Mouse (Mus musculus): ENCODE data around the gene Il22ra2.

The Il22ra2 gene

DNA sequence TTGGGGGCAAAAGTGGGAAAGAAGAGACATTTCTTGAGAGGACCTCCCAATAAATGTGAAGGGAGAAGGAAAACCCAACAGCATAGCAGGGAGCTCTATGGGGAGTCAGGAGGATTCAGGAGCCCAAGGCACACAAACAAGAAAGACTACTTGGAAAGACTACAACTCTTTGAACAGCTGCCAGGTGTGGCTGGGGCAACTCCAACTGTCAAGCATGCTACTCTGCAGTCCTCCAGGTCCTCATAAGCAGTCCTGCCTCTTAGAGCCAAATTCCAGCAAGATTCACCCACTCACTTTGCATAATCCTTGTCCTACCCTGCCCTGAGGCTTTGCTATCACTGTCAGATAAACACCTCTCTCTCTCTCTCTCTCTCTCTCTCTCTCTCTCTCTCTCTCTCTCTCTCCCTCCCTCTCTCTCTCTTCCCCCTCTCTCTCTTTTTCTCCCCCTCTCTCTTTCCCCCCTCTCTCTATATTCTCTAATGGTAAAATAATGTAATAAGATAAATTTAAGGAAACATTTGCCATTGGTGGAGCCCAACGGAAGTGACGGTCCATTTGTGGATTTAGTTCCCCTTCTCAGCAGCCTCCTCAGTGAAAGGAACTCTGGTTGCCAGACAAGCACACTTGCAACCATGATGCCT, at the start of gene Il22ra2:
Il22ra2 (plus strand) TSS at position 591 of the 641 bp plus-strand sequence.
- no peak for DNase-seq

DNA sequence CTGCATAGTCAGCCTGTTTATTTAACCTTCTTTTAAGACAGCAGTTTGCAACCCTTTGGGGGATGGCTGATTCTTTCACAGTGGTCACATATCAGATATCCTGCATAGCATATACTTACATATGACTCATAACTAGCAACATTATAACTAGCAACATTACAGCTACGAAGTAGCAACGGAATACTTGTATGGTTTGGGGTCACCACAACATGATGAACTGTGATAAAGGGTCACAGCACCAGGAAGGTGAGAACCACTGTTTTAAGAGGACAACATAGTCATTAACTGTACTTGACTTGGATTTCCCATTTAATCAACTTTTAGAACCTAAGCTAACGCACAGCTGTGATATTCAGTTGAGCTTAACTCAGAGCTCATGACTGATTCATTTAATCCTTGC, 44.2 kb upstream of the Il22ra2 start:
- DNase-seq: no peak

DNA sequence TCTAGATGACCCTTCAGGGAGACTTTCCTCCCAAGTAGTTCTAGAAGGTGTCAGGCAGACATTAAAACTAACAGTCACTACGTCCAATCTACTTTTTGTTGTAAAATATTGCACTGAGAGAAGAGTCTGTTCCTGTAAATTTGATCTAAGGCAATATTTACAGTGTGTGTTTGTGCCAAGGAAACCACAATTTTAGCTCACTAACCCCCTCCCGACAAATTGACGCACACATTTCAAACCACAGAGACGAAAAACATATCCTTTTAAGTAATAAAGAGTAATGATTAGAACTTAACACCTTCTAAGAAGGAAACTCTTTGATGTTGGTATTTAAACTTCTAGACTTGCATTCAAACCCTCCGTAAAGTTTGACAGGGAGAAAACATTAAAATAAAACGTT, 43.8 kb upstream of the Il22ra2 start:
- no peak for DNase-seq

DNA sequence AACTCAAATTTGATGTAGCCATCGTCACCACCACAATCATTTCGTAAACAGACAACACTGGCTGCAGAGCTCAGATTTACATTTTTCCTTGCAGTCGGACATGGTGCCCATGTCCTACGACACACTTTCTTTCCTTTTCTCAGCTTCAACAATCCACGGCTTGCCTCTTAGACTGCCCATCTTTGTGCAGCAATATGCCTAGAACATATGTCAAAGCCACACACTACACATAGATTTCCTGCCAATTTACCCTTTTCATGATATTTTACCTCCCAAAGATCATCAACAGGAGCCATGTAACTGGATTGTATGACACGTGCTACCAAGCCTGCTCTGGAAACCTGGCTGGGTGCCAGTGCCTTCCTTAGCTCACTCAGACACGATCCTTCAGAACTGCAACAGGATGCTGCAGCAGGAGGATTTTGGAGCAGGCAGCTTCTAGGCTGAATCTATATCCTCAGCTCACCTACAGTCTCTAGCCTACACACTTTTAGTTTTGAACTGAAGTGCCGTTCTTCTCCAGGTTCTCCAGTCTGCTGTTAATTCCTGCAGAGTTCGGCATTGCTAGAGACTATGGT, 43.3 kb upstream of the Il22ra2 start:
- peak; percentile 47 for DNase-seq

DNA sequence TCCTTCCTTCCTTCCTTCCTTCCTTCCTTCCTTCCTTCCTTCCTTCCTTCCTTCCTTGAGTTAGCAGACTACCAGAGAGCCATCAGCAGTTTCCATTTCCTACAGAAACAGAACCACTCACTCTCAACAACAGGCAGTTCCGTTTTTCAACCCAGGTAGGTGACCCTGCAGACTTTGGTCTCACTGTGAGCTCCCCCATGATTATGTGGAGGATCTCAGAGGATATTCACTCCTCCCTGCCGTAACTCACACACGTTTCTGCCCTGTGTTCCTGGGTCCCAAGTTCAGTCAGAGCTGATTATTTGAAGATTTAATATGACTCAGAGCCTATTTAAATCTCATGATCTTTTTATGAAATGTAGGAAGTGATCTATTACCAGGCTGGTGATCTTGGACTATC, 41.1 kb upstream of the Il22ra2 start:
- DNase-seq: no peak

DNA sequence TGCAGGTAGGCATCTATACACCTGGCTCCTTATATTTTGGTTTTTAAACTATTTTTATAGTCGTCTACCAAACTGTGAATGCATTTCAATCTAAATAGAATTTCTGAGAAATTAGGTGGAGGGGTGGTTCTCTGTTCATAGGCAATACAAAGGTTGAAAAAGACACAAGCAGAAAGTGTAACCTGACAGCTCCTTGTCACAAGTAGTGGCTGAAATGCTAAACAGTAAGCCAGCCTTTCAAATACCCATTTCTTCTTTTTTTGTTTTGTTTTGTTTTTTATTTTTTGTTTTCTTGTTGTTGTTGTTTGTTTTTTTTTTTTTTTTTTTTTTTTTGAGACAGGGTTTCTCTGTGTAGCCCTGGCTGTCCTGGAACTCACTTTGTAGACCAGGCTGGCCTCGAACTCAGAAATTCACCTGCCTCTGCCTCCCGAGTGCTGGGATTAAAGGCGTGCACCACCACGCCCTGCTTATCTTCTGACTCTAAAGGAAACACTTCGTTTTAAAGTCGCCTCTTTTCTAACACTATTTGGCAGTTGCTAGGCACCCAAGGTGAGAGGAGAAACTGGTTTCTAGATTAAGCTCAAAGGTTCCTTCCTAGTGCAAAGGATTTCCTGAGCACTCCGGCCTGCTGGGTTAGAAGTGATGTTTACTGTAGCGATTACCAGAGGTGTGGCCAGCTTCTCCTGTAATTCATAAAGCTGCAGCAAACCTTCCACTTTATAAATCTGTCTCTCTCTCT, 39.8 kb upstream of the Il22ra2 start:
- peak; percentile 17 for DNase-seq

DNA sequence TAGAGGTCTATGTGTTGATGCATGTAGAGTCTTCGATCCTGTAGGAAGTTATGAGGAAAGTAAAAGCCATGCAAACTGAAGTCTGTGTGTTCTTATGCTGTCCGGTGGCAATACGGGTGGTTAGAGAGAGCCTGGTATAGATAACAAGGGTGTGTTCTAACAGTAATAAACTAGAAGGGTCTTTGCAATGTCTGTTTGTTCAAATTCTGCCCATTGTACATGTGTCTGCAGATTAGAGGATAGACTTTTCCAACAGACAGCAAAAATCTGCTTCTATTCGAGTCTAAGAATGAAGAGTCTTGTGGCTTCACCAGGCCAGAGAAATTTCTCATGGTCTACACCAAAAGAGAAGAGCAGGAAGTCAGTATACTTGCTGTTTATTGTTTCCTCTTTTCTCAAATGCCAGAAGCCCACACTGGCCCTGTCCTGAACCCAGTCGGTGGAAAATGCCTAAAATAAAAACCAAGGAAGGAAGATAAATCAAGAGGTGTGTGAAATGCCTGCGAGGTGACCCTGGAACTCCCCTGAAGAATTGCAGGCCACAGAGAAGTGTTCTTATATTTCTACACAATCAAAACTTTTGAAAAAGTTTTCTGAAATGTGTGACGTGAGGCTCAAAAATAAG, 38.9 kb upstream of the Il22ra2 start:
- no peak for DNase-seq

DNA sequence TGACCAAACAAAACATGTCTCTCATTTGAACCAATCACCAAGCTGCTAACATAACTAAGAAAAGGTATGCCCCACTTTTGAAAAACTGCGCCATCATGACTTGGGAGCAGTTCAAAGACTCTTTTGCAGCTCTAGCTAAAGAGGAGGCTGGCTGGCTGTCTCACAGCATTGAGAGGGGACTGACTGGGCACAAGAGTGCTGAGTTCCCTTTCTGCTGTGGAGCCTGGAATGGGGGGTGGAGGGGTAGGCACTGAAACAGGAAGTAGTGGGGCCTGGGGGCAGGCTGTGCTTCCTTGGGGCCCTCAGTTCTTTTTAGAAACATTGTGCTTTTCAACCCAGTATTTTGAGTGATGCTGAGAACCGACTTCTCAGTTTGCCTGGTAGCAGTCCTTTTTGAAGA, 37.7 kb upstream of the Il22ra2 start:
- no peak for DNase-seq

DNA sequence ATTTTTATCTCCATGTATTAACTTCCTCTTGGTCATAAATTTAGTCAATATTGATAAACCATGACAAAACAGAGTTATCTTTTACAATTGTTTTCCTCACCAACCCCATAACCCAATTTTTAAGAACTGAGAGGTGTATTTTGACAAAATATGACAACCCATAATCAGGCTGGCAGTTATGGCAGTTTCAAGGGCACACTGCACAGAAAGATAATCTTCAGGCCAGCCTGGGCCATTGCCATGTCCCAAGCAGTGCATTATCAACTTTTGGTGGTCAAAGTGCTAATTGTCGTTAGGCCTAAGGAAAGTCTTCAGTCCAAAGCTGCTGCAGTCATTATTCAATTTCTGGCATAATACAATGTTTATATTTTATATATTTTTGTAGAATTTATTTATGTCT, 37.0 kb upstream of the Il22ra2 start:
- no peak for DNase-seq

DNA sequence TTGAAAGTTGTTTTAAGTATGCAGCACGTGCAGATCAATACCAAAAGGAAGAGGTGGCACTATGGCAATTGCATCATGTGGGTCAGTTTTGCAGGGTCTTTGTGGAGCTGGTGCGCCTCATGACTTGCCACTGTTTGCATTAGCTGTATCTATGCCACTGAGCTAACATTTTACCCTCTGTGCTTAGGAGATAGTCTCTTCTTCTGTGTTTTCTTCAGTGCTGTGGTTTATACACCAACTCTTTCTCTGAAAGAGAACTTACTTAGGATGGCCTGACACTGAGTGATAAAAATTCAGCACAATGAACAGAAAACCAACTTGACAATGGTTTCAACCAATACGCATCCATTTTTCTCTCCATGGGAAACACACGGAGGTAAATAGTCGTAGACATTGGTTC, 35.9 kb upstream of the Il22ra2 start:
- DNase-seq: no peak

DNA sequence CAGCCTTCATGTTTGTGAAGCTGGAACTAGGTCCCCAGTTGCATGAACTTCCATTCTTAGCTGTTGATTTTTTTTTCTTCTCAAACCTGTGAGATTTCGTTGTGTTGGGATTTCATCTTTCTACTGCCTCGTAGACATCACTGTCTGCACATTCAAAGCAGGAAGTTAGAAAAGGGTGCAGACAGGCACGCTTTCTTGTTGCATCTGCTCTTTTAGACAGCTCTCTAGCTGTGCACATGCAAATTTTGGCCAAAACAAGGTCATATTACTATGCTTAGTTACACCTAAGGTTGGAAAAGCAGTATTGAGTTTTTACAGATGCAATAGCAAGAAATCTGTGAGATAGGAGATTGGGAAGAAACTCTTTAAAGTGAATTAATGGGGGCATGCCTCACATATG, 34.5 kb upstream of the Il22ra2 start:
- no peak for DNase-seq

DNA sequence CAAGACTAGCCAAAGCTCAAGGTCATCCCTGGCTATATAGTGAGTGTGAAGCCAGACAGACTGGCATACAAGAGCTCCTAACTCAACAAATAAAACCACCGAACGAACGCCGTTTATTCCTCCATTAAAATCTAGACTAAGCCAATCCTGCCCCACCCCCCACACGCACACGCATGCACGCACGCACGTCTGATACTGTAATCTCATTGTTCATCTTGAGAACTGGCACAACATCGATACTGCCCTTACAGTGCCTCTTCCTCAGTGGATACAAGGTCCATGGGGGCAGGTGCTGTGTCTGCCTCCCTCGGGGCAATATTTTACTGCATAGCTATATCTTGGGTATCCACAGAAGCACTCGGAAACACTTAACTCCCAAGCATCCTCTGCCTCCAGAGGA, 32.2 kb upstream of the Il22ra2 start:
- no peak for DNase-seq

DNA sequence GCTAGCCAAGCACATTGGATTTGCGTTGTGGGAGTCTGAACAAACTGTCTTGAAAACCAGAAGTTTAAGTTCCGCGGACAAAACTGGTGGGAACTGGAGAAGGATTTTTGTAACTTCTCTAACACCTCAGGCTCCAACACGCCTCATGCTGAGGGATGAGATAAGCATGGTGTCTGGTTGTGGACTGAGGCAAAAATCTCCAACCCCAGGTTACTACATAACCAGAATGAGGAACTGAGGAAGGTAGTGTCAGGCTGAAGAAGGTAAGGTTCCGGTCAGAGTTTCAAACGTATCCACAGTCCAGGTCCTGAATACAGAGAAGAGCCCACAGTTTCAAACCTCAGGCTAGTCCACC, 30.5 kb upstream of the Il22ra2 start:
- DNase-seq: no peak

DNA sequence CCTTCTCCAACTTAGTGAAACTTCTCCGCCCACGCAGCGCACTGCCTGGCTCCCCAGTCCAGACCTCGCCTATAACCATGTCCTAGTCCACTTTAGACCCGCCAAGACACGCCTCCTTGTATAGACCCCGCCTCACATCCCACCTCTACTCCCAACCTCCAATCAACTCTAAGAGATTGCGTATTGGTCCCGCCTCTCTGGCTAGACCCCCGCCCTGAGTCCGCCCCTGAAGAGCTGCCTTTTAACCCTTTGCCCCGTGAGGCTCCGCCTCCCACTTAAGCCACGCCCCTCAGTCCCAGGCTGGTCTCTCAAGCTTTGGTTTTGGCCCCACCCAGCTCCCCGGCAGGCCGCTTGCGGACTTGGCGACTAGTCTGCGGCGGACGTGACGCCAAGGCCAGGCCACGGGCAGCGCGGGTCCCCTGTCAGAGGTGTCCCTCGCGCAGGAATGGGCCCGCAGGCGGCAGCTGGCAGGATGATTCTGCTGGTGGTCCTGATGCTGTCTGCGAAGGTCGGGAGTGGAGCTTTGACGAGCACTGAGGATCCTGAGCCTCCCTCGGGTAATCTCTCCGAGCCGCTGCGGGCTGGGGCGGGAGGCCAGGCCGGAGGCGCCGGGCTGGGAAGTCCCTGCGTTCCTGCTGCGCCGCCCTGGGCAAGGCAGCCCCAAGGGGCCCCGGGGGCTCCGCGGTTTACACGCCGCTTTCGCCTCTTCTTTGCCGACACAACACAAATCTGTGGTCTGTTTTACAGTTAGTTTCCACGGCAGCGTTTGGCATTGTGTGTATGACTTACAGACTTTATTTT, 30.0 kb upstream of the Il22ra2 start, which contains the start of gene Ifngr1:
Ifngr1 (plus strand) TSS at position 309 of the 801 bp plus-strand sequence.
- DNase-seq: peak; percentile 100

DNA sequence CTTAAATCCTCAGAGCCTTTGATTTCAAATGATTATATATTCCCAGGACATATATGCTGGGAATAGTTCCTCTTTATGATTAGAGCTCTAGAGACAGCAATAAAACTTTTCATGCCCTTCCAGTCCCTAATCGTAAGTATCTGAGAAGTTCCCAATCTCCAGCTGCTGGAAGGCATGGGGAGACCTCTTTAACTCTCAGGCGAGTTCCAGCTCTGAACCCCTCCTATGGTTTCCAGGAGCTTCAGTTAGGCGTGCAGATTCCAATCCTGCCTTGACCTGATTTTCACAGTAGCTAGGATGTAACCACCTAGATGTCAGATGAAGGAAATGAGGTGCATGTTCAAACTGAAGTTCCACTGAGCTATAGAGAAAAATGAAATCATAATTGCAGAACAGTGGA, 29.2 kb upstream of the Il22ra2 start:
- no peak for DNase-seq

DNA sequence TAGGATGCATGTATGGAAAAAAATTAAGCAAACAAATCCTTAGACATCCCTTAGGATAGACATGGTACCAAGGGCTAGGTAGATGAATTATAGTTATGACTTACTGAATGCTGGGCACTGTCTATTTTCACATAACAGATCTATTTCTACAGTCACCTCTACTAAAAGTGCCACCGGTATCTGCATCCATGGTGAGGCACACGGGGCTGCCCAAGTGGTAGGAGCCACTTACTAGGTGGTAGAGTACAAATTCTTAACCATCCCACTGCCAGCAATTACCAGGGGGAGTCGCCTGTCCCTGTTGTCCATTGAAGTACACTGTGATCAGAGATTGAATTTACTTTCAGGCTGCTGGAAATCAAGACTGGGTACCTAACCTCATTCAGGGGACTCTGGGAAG, 28.5 kb upstream of the Il22ra2 start:
- no peak for DNase-seq

DNA sequence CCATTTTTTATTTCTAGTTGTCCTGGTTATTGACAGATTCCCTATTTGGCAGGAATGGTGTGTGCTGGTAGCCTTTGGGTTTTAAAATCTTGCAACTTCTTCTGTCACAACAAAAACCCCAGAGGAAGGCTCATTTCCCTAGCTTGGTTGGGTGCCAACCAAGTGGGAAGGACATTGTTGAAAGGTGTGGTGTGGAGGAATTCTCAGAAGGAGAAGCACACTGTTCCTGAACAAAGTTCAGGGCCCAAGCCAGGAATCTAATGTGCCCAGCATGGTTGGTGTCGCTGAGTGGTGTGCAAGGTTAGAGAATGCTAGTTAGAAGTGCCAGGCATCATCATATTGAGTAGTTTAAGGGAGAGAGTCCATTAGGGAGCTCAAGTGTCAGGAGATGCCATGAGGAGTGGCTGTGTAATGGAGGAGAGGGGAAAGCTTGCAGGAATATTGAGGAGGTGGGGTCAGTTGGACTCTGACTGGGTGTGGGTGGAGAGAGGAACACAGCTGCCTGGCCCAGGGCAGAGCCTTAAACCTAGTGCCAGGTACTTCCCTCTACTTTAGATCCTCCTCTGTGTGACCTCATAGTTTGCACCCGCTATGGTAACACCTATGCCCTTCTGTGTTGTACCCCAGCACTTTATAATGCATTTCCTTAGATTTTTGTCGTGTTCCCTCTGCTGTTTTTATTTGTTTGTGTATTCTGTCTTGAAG, 27.4 kb upstream of the Il22ra2 start:
- peak; percentile 42 for DNase-seq

DNA sequence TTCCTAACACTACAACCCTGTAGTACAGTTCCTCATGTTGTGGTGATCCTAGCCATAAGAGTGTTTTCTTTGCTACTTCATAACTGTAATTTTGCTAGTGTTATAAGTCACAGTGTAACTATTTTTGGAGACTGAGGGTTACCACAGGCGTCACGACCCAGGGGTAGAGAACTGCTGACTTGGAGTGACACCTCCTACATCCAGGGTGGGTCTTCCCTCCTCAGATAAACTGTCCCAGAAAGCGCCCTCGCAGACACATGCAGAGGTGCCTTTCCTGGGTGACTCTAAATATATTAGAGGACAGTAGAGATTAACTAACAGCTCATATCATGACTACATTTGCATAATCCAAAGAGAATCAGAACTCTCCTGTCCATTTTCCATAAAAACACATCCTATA, 24.9 kb upstream of the Il22ra2 start:
- DNase-seq: no peak

DNA sequence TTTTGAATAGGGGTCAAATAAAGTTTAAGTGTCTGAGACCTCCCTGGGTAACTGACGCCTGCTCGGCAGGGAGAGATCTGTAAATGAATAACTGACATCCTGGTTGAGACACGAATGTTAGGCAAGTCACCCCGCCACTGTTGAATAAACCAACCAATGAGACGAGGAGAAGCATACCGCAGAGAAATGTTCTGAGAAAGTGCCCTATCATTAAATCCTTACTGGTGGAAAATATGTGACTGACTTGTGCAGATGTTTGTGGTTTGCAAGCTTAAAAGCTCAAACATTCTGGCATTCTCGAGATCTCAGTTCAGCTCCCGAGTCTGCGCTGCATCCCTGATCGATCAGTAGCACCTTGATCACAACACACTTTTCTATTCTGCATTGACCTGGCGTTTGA, 23.7 kb upstream of the Il22ra2 start:
- DNase-seq: no peak

DNA sequence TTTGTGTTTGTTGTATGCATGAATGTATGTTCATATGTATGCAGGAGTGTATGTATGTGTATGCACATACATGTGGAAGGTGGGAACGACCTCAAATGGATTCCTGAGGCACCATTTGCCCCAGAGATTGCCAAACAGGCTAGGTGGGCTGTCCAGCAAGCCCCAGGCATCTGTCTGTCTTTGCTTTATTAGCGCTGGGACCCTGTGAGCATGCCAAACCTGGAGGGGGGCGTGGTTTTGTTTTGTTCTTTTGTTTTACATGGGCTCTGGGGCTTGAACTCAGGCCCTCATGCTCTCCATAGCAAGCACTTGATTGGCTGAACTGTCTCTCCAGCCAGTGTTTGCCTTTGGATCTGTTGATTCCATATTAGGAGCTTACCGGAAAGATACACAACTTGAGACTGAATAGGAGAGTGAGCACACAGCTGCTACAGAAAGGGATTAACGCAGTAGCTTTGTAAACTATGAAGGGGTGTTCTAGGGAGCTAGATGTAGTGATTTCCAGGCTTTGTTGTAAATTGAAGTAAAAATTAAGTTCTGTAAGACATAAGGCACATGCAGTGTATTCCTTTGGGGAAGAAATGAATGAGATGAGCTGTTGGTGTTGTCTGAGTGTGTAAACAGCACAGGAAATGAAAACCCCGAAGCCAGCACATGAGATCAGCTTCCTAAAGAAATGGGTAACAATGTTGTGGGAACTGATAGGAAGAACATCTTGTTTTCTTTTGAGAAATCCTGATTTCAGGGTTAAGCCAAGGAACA, 22.3 kb upstream of the Il22ra2 start:
- DNase-seq: no peak

DNA sequence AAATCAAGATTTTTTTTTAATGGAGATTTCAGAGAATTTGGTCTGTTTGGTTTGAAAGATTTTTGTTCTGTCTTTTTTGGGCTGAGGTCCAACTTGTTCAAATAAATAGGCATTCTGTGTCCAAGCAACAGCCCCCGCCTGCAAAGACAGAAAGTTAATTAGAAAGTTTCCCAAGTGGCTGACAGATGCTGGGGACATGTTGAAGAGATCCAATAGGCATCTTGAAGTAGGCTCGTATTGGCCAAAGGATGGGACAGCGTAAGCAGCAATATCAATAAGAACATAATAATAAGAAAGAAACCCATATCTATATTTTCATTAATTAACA, 21.7 kb upstream of the Il22ra2 start:
- DNase-seq: no peak

DNA sequence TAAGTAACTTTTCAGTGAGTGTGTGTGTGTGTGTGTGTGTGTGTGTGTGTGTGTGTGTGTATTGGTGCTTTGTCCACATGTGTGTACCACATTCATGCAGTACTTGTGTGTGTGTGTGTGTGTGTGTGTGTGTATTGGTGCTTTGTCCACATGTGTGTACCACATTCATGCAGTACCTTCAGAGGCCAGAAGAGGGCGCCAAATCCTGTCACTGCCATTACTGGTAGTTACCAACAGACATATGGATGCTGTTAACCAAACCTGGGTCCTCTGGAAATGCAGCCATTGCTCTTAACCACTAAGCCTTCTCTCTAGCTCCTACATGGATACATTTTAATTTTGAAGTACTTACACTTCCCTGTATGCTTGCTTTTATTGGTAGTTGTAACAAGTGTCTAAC, 20.3 kb upstream of the Il22ra2 start:
- DNase-seq: peak; percentile 16

Measured in kidney, postnatal 14 days (tissue).